Mouse (Mus musculus) bone marrow, adult 2 months (tissue): ENCODE data around the gene Arfip1.

ENCODE experiments used
- CTCF ChIP-seq: fragments of 200-500 bp; IDR thresholded peaks from 2 replicates; pipeline ENCODE4 v1.5.1; 2011; ENCODE audit warnings: low read length, control low read depth; ENCODE audit not compliant: control insufficient read depth, insufficient read depth
- POLR2A ChIP-seq: fragments of 200-500 bp; IDR thresholded peaks from 2 replicates; pipeline ENCODE4 v1.6.1; 2011; ENCODE audit warnings: low read depth, mild to moderate bottlenecking, control low read depth, low read length, borderline replicate concordance; ENCODE audit not compliant: control insufficient read depth

DNA sequence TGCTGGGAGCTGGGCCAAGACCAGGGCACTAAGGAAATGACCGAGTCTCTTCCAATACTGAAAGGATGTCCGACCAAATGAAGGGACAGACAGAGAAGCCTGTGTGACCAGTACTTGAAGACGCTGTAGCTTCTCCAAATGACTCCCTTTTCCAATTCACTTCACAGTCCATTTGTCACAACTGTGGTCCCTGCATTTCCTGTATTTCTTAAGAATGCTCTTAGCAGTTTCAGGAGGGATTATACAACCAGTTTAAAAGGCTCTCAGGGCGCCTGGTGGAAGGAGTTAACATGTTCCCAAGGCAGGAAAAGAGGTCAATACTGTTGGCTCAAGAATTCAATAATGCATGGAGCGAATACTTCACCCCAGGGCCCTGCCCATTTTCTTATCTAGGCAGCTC is 109.5 kb downstream of the Arfip1 start:
- no peak for TF ChIP-seq POLR2A
- no peak for TF ChIP-seq CTCF
